Mouse (Mus musculus) forebrain, postnatal 0 days (tissue): ENCODE measurements at regions not wholly inside any gene's neighbourhood (a gene's known extent, or its start where the extent isn't known, plus 50 kb on each side); places are given as distances from the start of the nearest gene placed in this dataset.

Experiments used
- ATAC-seq: fragments of 200-750 bp; cut with Nextera tagmentation; 2 replicates; pipeline ENCODE4 v1.8.0; 2017; ENCODE audit warnings: mild to moderate bottlenecking, moderate library complexity
- DNase-seq: peaks from one replicate; pipeline ENCODE4 v3.0.0-alpha.2; 2015
- H3K27ac ChIP-seq: fragments of 300-500 bp; sonication (generic); 2 replicates; pipeline ENCODE4 v1.5.1; 2014; ENCODE audit warnings: low read depth, mild to moderate bottlenecking, antibody characterized with exemption, low read length, moderate library complexity, mixed read lengths
- H3K27me3 ChIP-seq: fragments of 300-500 bp; sonication (generic); 2 replicates; pipeline ENCODE4 v1.6.1; 2014; ENCODE audit warnings: mild to moderate bottlenecking, low read length, mixed read lengths; ENCODE audit not compliant: insufficient read depth
- H3K36me3 ChIP-seq: fragments of 300-500 bp; sonication (generic); 2 replicates; pipeline ENCODE4 v1.6.1; 2014; ENCODE audit warnings: mild to moderate bottlenecking, moderate library complexity; ENCODE audit not compliant: insufficient read depth
- H3K4me1 ChIP-seq: fragments of 300-500 bp; sonication (generic); 2 replicates; pipeline ENCODE4 v1.6.1; 2014; ENCODE audit warnings: antibody characterized with exemption; ENCODE audit not compliant: insufficient read depth
- H3K4me2 ChIP-seq: fragments of 300-500 bp; sonication (generic); 2 replicates; pipeline ENCODE4 v1.6.1; 2014; ENCODE audit warnings: low read depth, mild to moderate bottlenecking, moderate library complexity
- H3K4me3 ChIP-seq: fragments of 300-500 bp; sonication (generic); 2 replicates; pipeline ENCODE4 v1.5.1; 2014; ENCODE audit warnings: low read depth, low read length, mixed read lengths
- H3K9ac ChIP-seq: fragments of 300-500 bp; sonication (generic); 2 replicates; pipeline ENCODE4 v1.6.1; 2014; ENCODE audit warnings: mild to moderate bottlenecking
- H3K9me3 ChIP-seq: fragments of 300-500 bp; sonication (generic); 2 replicates; pipeline ENCODE4 v1.6.1; 2016; ENCODE audit warnings: low read length
- CTCF ChIP-seq: sonication (generic); IDR thresholded peaks from 2 replicates; pipeline ENCODE4 v1.5.1; 2016; ENCODE audit warnings: antibody characterized with exemption, control low read depth, low read depth
- WGBS: fragments of 180-500 bp; shearing (Covaris S2); extraction: QIAGEN DNeasy Blood & Tissue Kit; methylation state at CpG from one replicate; pipeline ENCODE4 v1.1.7; 2014; 5-methylcytosine and 5-hydroxymethylcytosine counted together

DNA sequence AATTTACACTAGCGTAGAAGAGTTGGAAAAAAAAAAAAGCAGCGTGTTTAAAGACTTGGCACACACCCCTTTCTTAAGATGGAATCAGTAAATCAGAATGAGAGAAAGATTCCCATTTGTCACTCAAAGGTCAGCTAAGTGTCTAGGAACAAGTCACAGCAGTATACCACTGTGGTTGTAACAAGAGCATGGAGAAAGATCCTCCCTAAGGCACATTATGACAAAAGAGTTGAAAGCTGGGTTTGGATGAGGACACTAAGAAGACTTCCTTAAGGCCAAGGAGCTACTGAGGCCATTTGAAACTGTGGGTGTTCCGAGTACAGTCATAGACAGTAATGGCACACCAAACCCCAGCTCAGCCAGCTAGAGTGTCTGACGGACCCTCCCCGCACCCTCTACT, 167.2 kb downstream of the Btg1 start:
- H3K9me3 ChIP-seq, result no peaks in the 10 kb centered on the region
- ATAC-seq (no peak), DNase-seq (no peak)
- H3K4me3 ChIP-seq, result no peak overlapping the region
- TF ChIP-seq CTCF, result no peak
- H3K27ac ChIP-seq, result no peak overlapping the region
- H3K9ac ChIP-seq, result no peak overlapping the region
- WGBS, result 77% methylated on average over 5 of the region's 5 CpGs
- no peaks in the 10 kb centered on the region for H3K4me1 ChIP-seq
- H3K36me3 ChIP-seq, result no peaks in the 10 kb centered on the region
- no peak overlapping the region for H3K4me2 ChIP-seq
- no peaks in the 10 kb centered on the region for H3K27me3 ChIP-seq

- no peak overlapping the region for H3K27ac ChIP-seq
- ATAC-seq (no peak), DNase-seq (no peak)
- H3K4me2 ChIP-seq, result no peak overlapping the region
- WGBS, result 86% methylated on average over 8 of the region's 8 CpGs
- H3K36me3 ChIP-seq, result no peaks in the 10 kb centered on the region
- H3K4me3 ChIP-seq, result no peak overlapping the region
- H3K9me3 ChIP-seq, result no peaks in the 10 kb centered on the region
- H3K9ac ChIP-seq, result no peak overlapping the region
- no peaks in the 10 kb centered on the region for H3K4me1 ChIP-seq
- no peaks in the 10 kb centered on the region for H3K27me3 ChIP-seq
- TF ChIP-seq CTCF, result no peak
Observed at GRCm38 (mm10) chr10:96786903-96787571, 170.2 kb downstream of the Btg1 start.

DNA sequence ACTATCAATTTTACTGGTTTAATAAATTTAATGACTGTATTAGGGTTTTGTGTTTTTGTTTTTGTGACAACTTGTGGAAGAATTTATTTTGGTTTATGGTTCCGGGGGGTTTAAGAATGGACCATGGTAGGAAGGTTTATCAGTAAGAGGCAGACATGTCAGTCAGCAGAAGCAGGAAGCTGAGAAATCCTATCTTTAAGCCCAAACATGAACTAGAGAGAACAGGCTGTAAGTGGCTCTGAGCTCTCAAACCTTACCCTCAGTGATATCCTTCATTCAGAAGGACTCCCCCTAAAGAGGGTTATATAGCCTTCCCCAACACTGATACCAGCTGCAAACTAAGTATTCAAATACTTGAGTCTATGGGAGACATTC, 170.8 kb downstream of the Btg1 start:
- Histone ChIP-seq H3K4me3 (no peak overlapping the region), H3K9ac (no peak overlapping the region), H3K36me3 (no peaks in the 10 kb centered on the region), H3K27ac (no peak overlapping the region), H3K4me2 (no peak overlapping the region), H3K27me3 (no peaks in the 10 kb centered on the region), H3K4me1 (no peaks in the 10 kb centered on the region), H3K9me3 (no peaks in the 10 kb centered on the region)
- ATAC-seq (no peak), DNase-seq (no peak)
- no peak for TF ChIP-seq CTCF
- WGBS, result 93% methylated on average over 1 of the region's 1 CpGs

DNA sequence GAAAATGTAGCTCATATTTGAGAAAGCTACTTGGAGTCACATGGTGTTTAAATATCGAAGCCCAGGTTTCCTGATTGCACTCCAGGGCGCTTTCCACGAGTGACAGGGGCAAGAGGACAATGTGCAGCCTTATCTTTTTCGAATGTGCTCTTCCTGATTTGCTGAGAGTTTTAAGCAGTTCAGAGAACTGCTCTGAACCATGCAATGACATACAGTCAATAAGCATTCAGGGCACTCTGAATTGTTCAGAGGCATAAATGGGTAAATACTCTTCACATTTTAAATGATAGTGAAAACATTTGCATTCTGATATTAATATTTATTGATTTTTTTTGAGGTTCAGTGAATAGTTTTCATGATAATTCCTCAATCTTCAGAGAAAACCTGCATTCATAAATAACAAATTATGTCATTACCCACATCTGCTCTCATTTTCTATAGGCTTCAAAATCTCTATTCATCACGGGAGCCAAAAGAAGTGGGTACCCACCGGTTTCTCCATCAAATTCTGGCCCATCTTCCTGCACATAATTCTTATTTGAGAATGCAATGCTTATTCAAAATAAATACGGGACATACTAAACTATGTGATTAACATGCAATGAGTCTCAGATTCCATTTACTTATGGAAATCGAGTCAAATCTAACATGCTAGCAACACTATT, 171.7 kb downstream of the Btg1 start:
- TF ChIP-seq CTCF, result no peak
- no peaks in the 10 kb centered on the region for H3K36me3 ChIP-seq
- DNase-seq, result no peak
- H3K9ac ChIP-seq, result no peak overlapping the region
- no peaks in the 10 kb centered on the region for H3K27me3 ChIP-seq
- H3K4me1 ChIP-seq, result no peaks in the 10 kb centered on the region
- no peak overlapping the region for H3K27ac ChIP-seq
- no peak for ATAC-seq
- no peak overlapping the region for H3K4me2 ChIP-seq
- no peak overlapping the region for H3K4me3 ChIP-seq
- 64% methylated on average over 8 of the region's 8 CpGs for WGBS
- no peaks in the 10 kb centered on the region for H3K9me3 ChIP-seq

GRCm38 (mm10) chr10:96797116-96797515, 180.3 kb downstream of the Btg1 start:
- WGBS, result 72% methylated on average over 6 of the region's 6 CpGs

DNA sequence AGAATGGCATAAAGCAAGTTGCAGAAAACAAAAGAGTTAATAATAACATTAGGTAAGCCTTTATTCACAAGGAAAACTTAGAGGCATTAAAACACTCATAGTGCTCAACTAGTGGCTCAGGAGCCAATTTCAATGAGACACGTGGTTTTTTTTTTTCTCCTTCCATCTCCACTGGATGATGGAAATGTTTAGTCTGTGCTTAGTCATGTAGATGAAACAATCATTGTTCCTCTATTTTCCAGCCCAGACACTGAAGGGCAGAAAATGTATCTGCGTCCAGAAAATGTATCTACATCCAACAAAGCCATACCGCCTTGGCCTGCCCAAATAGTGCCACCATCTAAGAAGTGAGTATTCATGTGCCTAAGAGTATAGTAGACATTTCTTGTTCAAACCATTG, 184.0 kb downstream of the Btg1 start:
- Histone ChIP-seq H3K27me3 (no peaks in the 10 kb centered on the region), H3K36me3 (no peaks in the 10 kb centered on the region), H3K9ac (no peak overlapping the region), H3K27ac (no peak overlapping the region), H3K4me2 (no peak overlapping the region), H3K4me3 (no peak overlapping the region), H3K9me3 (no peaks in the 10 kb centered on the region), H3K4me1 (no peaks in the 10 kb centered on the region)
- TF ChIP-seq CTCF, result no peak
- DNase-seq (no peak), ATAC-seq (no peak)
- WGBS, result 69% methylated on average over 3 of the region's 3 CpGs

More at GRCm38 (mm10) chr10:96797116-96797515, 180.3 kb downstream of the Btg1 start:
- ATAC-seq, result no peak
- no peak for DNase-seq
- no peaks in the 10 kb centered on the region for H3K4me1 ChIP-seq
- no peaks in the 10 kb centered on the region for H3K9me3 ChIP-seq
- no peak overlapping the region for H3K27ac ChIP-seq
- H3K9ac ChIP-seq, result no peak overlapping the region
- no peak overlapping the region for H3K4me3 ChIP-seq
- no peaks in the 10 kb centered on the region for H3K27me3 ChIP-seq
- H3K36me3 ChIP-seq, result no peaks in the 10 kb centered on the region
- no peak for TF ChIP-seq CTCF
- H3K4me2 ChIP-seq, result no peak overlapping the region

DNA sequence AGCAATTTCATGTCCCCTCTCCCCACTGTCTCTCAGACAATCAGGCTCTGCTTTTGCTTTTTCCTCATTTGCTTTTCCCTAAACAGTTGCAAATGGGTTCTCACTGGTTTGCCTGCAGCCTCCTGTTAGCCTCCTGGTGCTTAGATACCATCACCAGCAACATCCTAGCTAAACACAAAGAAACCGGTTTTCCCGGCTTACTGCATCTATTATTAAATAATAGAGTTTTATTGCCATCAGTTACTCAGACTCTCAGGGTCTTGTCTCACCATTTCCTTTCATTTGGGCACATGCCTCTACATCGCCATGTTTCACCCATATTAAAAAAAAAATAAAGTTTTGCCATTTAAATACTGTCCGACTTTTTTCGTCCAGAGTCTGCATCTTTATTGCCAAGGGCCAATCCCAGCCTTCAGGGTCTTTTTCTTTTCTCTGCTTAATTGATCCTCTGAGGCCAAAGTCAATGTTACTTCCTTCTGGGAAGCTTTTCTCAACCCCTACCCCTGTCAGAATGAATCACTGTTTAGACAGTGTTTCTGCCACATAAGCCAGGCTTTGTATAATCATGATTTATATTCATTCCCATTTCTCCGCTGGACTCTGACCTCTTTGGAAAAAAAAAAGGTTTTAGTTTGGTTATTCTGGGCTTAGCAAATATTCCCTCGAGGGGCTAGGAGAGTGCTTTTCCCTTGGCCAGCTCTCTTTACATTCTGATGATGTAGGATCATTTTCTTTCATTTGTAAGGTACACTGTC, 187.4 kb downstream of the Btg1 start:
- Histone ChIP-seq H3K4me2 (no peak overlapping the region), H3K4me1 (no peaks in the 10 kb centered on the region), H3K36me3 (no peaks in the 10 kb centered on the region), H3K27me3 (no peaks in the 10 kb centered on the region), H3K9me3 (no peaks in the 10 kb centered on the region), H3K9ac (no peak overlapping the region), H3K27ac (no peak overlapping the region), H3K4me3 (no peak overlapping the region)
- DNase-seq, result no peak
- no peak for ATAC-seq
- WGBS, result 52% methylated on average over 7 of the region's 7 CpGs
- TF ChIP-seq CTCF, result no peak
